Mouse (Mus musculus): ENCODE results near the gene Lims1.
"Not testable (repeated sequence)": the region's sequence is repeated elsewhere in the genome, so short reads cannot be mapped to it uniquely, and the experiment has no call there.

The Lims1 gene

GRCm38 (mm10) chr10:58323028-58323991 is at the start of gene Lims1:
Gene Lims1 (plus strand): TSS chr10:58323466.
- peak; percentile 98 for DNase-seq

DNA sequence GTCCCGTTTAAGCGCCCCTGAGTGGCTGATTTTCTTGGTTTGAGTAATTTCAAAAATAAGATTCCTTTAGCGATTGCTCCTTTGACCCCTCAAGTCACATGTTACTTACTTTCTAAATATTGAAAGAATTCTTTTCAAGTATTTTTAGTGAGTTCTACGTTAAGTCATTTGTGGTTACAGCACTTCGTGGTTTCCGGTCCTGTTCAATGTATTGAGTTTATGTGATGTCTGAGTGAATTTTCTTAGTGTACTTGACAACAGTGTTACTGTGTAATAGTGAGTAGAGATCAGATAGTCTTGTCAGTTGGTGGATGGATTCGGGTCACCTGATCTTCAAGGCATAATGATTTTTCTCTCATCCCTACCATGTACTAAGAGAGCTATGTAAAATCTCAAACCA is 41.0 kb upstream of the Lims1 start:
- DNase-seq, result no peak

GRCm38 (mm10) chr10:58290742-58291141 is 32.5 kb upstream of the Lims1 start:
- no peak for DNase-seq

DNA sequence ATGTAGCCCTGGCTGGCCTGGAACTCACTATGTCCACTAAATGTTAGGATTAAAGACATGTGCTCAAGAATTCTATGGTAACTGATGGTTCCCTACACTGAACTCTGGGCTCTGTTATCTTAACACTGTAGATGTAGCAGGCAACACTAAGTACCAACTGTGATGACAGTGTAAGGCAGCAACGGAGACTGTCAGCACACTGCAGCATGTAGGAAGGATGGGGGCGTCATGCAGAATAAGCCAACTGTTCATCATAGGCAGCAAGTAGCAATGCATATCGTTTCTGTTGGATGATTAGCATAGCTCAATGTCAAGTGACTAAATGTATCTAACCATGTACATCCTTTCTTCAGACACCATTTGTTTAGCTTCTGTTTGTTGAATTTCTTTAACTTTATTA is 29.0 kb upstream of the Lims1 start:
- no peak for DNase-seq

DNA sequence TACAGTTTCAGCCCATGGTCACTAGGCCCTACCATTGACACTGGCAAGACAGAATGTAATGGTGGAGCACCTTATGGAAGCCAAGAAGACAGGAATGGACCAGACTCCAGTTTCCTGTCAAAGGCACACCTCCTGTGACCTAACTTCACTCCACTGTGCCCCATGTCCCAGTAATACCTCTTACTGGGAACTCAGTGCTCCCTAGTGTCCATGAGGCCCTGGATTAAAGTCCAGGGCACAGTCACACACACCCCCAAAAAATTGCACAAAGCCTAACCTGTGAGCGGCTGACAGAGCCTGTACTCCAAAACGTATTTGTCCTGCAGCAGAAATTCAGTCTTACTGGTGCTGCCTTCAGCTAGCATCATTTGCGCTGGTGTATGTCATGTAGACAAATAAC is 27.7 kb upstream of the Lims1 start:
- DNase-seq, result no peak

- no peak for DNase-seq
These were observed 18.3 kb upstream of the Lims1 start for GRCm38 (mm10) chr10:58304996-58305395.

DNA sequence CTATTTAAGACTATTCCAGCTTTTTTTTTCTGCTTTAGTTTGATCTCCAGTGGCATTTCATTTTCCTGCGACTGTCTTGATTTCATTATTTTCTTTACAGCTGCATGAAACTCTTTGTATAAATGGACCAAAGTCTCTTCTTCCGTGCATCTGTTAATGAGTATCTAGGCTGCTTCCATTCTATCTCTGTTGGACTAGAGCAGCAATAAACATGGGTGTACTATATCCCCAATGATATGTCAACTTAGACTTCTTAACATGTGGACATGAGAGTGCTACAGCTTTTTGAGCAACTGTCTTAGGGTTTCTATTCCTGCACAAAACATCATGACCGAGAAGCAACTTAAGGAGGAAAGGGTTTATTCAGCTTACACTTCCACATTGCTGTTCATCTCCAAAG is 16.4 kb upstream of the Lims1 start:
- no peak for DNase-seq

DNA sequence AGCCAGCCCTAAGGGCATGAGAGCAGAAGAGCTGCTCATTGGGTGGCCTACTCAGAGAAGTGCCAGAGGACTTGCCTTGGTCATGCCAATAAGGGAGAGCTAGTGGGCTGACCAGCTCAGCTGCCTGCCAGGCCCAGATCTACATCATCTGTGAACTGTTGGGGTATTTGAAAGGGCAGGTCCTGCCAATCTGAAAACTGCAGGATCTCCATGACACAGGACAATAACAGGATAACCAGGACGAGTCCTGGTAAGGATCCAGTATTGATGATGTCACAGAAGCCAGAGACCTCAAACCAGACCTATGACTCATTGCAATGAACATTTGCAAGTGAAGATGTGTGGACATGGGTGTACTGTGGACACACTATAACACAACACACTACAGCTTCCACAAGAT is 12.5 kb upstream of the Lims1 start:
- DNase-seq, result no peak

GRCm38 (mm10) chr10:58312887-58313286 is 10.4 kb upstream of the Lims1 start:
- DNase-seq, result no peak

DNA sequence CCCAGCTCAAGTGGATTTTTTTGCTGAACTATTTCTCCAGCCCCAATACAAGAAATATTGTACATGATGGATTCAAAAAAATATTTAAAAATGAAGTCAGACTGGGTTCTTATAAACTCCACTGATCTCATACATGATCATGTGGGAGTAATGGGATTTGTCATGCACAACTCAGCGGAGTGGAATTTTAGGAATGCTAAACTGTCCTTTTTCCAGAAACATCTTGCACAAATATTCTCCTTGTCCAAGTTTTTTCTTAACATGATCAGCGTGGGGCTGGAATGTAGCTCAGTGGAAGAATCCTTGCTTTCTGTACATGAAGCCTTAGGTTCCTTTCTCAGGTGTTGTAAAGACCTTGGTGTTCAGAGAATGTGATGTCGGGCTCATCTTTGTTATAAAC is 2.4 kb upstream of the Lims1 start:
- no peak for DNase-seq

DNA sequence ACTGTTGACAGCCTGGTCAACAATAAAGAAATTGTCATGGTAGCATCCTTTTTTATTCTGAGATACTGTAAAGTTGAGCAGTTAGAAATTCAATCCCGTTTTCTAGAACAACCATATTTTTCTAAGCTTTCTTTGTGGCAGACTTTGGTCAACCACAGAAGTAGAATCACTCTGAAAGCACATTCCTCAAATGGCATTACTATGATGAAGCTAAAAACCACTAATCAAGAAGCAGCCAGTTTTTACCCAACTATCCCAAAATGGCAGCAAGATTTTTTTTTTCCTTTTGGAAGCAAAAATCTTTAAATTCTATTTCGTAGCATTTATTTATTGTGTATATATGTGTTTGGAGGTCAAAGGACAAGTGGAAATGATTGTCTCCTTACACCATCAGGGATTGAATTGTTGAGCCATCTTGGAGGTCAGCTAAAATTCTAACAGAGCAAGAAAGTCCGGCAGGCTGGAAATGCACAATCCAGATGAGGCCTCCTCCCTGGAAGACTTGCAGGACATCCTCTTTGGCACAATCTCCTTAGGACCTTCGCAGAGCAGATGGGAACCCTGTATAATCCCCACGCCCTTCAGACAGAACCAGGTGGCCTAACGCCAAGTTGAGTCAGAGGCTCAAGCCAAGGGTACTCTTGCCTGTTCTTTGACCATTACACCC is 772 bp upstream of the Lims1 start:
- DNase-seq, result no peak

- DNase-seq, result no peak
These were observed 3.0 kb downstream of the Lims1 start for GRCm38 (mm10) chr10:58326271-58326670.

DNA sequence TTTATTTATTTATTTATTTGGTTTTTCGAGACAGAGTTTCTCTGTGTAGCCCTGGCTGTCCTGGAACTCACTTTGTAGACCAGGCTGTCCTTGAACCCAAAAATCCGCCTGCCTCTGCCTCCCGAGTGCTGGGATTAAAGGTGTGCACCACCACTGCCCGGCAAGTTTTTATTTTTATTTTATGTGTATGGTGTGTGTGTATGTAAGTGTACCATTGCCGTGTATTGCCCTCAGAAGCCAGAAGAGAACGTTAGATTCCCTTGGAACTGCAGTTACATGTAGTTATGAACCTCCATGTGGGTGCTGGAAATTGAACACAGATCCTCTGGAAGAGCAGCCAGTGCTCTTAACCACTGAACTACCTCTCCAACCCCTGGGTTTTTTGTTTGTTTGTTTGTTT is 4.6 kb downstream of the Lims1 start:
- DNase-seq, result not testable (repeated sequence)

GRCm38 (mm10) chr10:58328517-58329108 is 5.3 kb downstream of the Lims1 start:
- peak; percentile 59 for DNase-seq

DNA sequence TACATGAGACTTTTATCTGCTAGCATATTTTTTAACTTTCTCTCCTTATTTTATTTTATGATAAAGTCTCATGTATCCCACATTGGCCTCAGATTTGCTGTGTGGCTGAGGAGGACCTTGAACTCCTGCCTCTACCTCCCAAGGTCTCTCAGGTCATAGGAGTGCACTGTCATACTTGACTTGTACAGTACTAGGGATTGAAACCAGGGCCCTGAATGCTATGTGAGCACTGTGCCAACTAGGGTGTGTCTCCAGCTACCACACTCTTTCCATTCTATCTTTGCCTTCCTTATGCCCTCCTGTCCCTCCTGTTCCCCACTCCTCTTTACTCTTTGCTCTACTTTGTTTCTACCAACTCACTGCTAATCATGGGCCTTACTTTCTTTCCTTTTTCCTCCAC is 7.4 kb downstream of the Lims1 start:
- no peak for DNase-seq

DNA sequence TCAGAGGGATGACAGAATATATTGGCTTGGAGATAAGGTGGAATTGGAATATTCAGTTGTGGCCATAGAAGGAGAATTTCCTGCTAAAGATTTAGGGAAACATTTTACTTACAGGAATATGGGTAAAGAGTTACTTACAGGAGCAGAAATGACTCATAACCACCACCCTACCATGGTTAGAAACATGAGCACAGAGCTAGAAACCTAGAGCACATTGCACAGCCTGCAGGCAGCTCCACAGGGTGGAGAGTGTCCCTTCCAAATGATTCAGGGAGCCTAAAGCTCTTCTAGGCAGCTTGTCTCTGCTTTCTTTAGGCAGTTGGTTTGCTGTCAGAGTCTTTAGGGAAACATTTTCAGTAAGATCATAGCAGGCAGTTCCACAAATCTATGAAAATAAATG is 8.5 kb downstream of the Lims1 start:
- no peak for DNase-seq

DNA sequence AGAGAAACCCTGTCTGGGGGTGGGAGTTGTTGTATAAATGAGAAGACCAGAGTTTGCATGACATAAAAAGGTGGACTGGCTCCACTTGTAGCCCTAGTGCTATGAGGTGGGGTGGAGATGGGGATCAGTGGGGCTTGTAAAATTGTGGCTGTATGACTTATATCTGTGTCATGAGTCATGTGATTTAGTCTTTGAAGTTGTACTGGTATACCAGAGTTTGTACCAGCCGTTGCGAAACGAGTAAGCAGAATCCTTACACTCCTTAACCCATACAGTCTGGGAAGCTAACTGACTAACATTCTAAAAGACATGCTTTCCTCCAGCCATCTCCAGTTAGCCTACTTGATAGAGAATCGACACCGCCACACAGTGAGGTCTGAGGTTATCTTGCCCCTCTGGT is 10.1 kb downstream of the Lims1 start:
- DNase-seq, result no peak

GRCm38 (mm10) chr10:58336156-58336555 is 12.9 kb downstream of the Lims1 start:
- no peak for DNase-seq

DNA sequence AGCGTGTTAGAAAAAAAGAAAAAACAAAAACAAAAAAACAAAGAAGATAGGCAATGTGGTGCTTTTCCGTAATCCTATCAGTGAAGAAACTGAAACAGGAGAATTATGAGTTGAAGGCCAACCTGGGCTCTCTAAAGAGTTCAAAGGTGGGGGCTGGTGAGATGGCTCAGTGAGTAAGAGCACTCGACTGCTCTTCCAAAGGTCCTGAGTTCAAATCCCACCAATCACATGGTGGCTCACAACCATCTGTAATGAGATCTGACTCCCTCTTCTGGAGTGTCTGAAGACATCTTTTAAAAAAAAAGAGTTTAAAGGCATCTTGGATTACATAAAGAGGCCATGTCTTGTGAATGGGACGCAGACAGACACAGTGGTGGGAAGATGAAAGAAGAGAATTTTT is 13.8 kb downstream of the Lims1 start:
- peak; percentile 21 for DNase-seq

- DNase-seq, result no peak
These were observed 15.3 kb downstream of the Lims1 start for GRCm38 (mm10) chr10:58338590-58338989.

- peak; percentile 48 for DNase-seq
These were observed 18.4 kb downstream of the Lims1 start for GRCm38 (mm10) chr10:58341685-58342084.

- no peak for DNase-seq
These were observed 18.9 kb downstream of the Lims1 start for GRCm38 (mm10) chr10:58342199-58342598.

GRCm38 (mm10) chr10:58343552-58343951 is 20.3 kb downstream of the Lims1 start:
- no peak for DNase-seq

GRCm38 (mm10) chr10:58350600-58350999 is 27.3 kb downstream of the Lims1 start:
- DNase-seq, result no peak

Measured in kidney, adult 11 months (tissue).